Mouse (Mus musculus) intestine, embryonic 14.5 days (tissue): Measurements from ENCODE around the gene Pigs. TPM values are rescaled to one million over a fixed set of nuclear protein-coding genes. Genes with fewer than 3 reads are reported as not detected.

Source experiments
- ATAC-seq: fragments of 200-750 bp; cut with Nextera tagmentation; replicated peaks from 2 replicates; pipeline ENCODE4 v1.8.0; 2017; ENCODE audit warnings: low read depth, moderate number of reproducible peaks, moderate TSS enrichment, moderate library complexity; ENCODE audit not compliant: low FRiP score, low TSS enrichment
- DNase-seq: peaks from one replicate; pipeline ENCODE4 v3.0.0-alpha.2; 2018; ENCODE audit warnings: low spot score
- H3K27ac ChIP-seq: fragments of 300-500 bp; sonication (generic); 2 replicates; pipeline ENCODE4 v1.5.1; 2014; ENCODE audit warnings: low read depth, mild to moderate bottlenecking, control low read depth
- H3K27me3 ChIP-seq: fragments of 300-500 bp; sonication (generic); replicated peaks from 2 replicates; pipeline ENCODE4 v1.6.1; 2014; ENCODE audit warnings: low read length, control low read depth; ENCODE audit not compliant: control insufficient read depth, insufficient read depth
- H3K36me3 ChIP-seq: fragments of 300-500 bp; sonication (generic); 2 replicates; pipeline ENCODE4 v1.6.1; 2014; ENCODE audit warnings: low read length, control low read depth; ENCODE audit not compliant: control insufficient read depth, insufficient read depth
- H3K4me1 ChIP-seq: fragments of 300-500 bp; sonication (generic); replicated peaks from 2 replicates; pipeline ENCODE4 v1.6.1; 2014; ENCODE audit warnings: low read length, control low read depth, mixed read lengths; ENCODE audit not compliant: control insufficient read depth, insufficient read depth
- H3K4me2 ChIP-seq: fragments of 300-500 bp; sonication (generic); 2 replicates; pipeline ENCODE4 v1.6.1; 2014; ENCODE audit warnings: low read length
- H3K4me3 ChIP-seq: fragments of 300-500 bp; sonication (generic); 2 replicates; pipeline ENCODE4 v1.5.1; 2014; ENCODE audit warnings: low read depth, low read length, control low read depth, mixed read lengths
- H3K9ac ChIP-seq: fragments of 300-500 bp; sonication (generic); 2 replicates; pipeline ENCODE4 v1.6.1; 2014; ENCODE audit warnings: mild to moderate bottlenecking, low read length
- H3K9me3 ChIP-seq: fragments of 300-500 bp; sonication (generic); 2 replicates; pipeline ENCODE4 v1.6.1; 2016; ENCODE audit warnings: low read length, control low read depth; ENCODE audit not compliant: control insufficient read depth
- whole genome bisulfite sequencing: fragments of 180-500 bp; shearing (Covaris S2); extraction: QIAGEN DNeasy Blood & Tissue Kit; methylation state at CpG from one replicate; pipeline ENCODE4 v1.1.7; 2014; 5-methylcytosine and 5-hydroxymethylcytosine counted together
- polyA plus RNA-seq: library from polyadenylated mRNA; unstranded; fragments of >200 nt; fragmentation: Nextera tagmentation; extraction: Ambion mirVana; gene quantifications from 2 replicates; pipeline ENCODE4 v1.2.1, GENCODE M21; 2014

Gene Pigs
- polyA plus RNA-seq, 1 experiment from 2014 or later = 79.1 TPM

GRCm38 (mm10) chr11:78344890-78345715 lies 16.9 kb downstream of the Pigs start:
- Histone ChIP-seq H3K27ac (0 out of 2 replicates have a peak overlapping the region, but pooled peaks have one; percentile 12), H3K4me2 (peak overlapping the region; percentile 76), H3K36me3 (peaks cover 23% of the 10 kb centered on the region), H3K9ac (peak overlapping the region; percentile 17; the same call in 1 of the 2 replicates), H3K9me3 (no peaks in the 10 kb centered on the region), H3K4me1 (peaks cover 32% of the 10 kb centered on the region), H3K27me3 (no peaks in the 10 kb centered on the region), H3K4me3 (no peak overlapping the region; the same call in 1 of the 2 replicates)
- DNase-seq (no peak), ATAC-seq (no peak)
- 53% methylated on average over 8 of the region's 8 CpGs for WGBS

- Histone ChIP-seq H3K9me3 (no peaks in the 10 kb centered on the region), H3K4me3 (no peak overlapping the region), H3K4me1 (peaks cover 32% of the 10 kb centered on the region), H3K4me2 (no peak overlapping the region), H3K9ac (no peak overlapping the region), H3K27me3 (no peaks in the 10 kb centered on the region), H3K27ac (no peak overlapping the region), H3K36me3 (peaks cover 20% of the 10 kb centered on the region)
- DNase-seq = no peak
- ATAC-seq = no peak
- WGBS = 79% methylated on average over 7 of the region's 7 CpGs
Observed at GRCm38 (mm10) chr11:78345801-78346200, 17.6 kb downstream of the Pigs start.

GRCm38 (mm10) chr11:78346326-78347069 lies 18.3 kb downstream of the Pigs start:
- Histone ChIP-seq H3K27me3 (no peaks in the 10 kb centered on the region), H3K9ac (no peak overlapping the region), H3K4me2 (no peak overlapping the region), H3K4me1 (peaks cover 32% of the 10 kb centered on the region), H3K9me3 (no peaks in the 10 kb centered on the region), H3K36me3 (peaks cover 13% of the 10 kb centered on the region; the same call in 1 of the 2 replicates), H3K4me3 (no peak overlapping the region), H3K27ac (no peak overlapping the region)
- DNase-seq (no peak), ATAC-seq (no peak)
- WGBS = 76% methylated on average over 6 of the region's 6 CpGs

GRCm38 (mm10) chr11:78347070-78347754 lies 19.0 kb downstream of the Pigs start:
- WGBS = 91% methylated on average over 10 of the region's 10 CpGs
- ATAC-seq = no peak
- H3K4me3 ChIP-seq = no peak overlapping the region

GRCm38 (mm10) chr11:78347908-78348307 lies 19.7 kb downstream of the Pigs start:
- no peak for ATAC-seq
- peaks cover 11% of the 10 kb centered on the region; the same call in 1 of the 2 replicates for H3K36me3 ChIP-seq
- no peak overlapping the region for H3K27ac ChIP-seq
- no peaks in the 10 kb centered on the region for H3K9me3 ChIP-seq
- no peaks in the 10 kb centered on the region for H3K27me3 ChIP-seq
- no peak for DNase-seq
- WGBS = 84% methylated on average over 9 of the region's 9 CpGs
- no peak overlapping the region for H3K4me3 ChIP-seq
- no peak overlapping the region for H3K9ac ChIP-seq
- no peak overlapping the region for H3K4me2 ChIP-seq
- H3K4me1 ChIP-seq = peaks cover 32% of the 10 kb centered on the region

More at GRCm38 (mm10) chr11:78347070-78347754, 19.0 kb downstream of the Pigs start:
- peak; percentile 80 for DNase-seq
- Histone ChIP-seq H3K9ac (no peak overlapping the region), H3K4me1 (peaks cover 32% of the 10 kb centered on the region), H3K36me3 (peaks cover 11% of the 10 kb centered on the region; the same call in 1 of the 2 replicates), H3K27me3 (no peaks in the 10 kb centered on the region), H3K9me3 (no peaks in the 10 kb centered on the region), H3K27ac (no peak overlapping the region), H3K4me2 (no peak overlapping the region)

DNA sequence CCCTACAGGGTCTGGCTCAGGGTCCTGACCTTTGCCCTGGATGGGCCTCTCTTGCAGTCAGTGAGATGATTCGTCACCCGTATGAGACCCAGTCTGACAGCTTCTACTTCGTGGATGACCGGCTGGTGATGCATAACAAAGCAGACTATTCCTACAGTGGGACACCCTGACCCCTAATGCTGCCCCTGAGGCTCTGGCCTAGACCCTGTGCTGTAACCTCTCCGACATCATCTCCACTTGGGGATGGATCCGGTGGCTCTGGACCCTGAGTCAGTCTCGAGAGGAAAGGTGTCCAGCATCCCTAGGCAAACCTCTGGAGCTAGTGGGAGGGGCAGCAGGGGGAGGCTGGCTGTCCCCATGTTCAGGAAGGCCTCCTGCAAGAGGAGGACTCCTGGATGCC lies 20.3 kb downstream of the Pigs start:
- H3K4me1 ChIP-seq = peaks cover 32% of the 10 kb centered on the region
- H3K4me2 ChIP-seq = no peak overlapping the region
- 42% methylated on average over 7 of the region's 7 CpGs for WGBS
- no peak overlapping the region for H3K27ac ChIP-seq
- no peak for DNase-seq
- no peak overlapping the region for H3K4me3 ChIP-seq
- no peak overlapping the region for H3K9ac ChIP-seq
- H3K9me3 ChIP-seq = no peaks in the 10 kb centered on the region
- H3K27me3 ChIP-seq = no peaks in the 10 kb centered on the region
- peaks cover 11% of the 10 kb centered on the region; the same call in 1 of the 2 replicates for H3K36me3 ChIP-seq
- ATAC-seq = no peak

DNA sequence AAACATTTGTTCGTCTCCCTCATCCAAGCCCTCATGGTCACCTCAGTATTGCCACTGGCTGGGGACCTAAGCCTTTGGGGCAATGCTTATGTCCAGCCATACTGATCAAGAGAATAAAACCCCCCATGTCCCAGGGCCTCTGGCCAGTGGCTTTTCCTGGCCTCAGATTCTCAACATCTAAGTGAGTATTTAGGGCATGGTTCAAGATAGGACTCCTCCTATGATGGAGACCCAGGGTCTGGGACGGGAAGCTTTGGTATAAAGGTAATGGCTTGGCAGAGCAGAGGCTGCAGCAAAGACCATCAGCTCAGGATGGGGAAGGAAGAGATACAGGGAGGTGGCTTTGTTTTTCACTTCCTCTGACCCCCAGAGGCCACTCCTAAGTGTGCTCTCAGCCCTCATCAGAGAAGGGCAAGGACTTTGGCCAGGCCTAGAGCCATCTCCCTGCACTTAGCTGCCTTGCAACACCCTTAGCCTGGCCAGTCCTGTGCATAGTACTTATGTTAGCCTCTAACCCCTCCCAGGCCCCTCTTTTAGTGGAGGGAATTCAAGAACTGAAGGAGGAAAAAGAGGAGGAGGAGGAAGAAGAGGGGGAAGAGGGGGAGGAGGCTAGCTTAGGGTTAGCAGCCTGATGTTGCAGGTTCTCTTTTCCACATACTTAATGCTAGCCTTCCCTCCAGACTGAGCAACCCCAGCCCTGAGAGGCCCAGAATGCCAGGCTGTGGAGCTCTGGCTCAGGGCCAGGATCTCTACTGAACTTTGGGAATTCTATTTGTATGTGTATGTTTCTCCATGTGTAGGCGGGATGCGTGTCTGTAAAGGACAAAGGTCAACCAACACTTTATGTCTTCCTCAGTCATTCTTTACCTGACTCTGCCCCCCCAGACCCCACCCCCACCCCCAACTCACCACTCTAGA lies 21.5 kb downstream of the Pigs start:
- H3K27ac ChIP-seq = no peak overlapping the region
- no peaks in the 10 kb centered on the region for H3K27me3 ChIP-seq
- no peak overlapping the region for H3K4me2 ChIP-seq
- ATAC-seq (no peak), DNase-seq (no peak)
- H3K4me1 ChIP-seq = peaks cover 25% of the 10 kb centered on the region
- H3K9ac ChIP-seq = no peak overlapping the region
- no peak overlapping the region for H3K4me3 ChIP-seq
- H3K36me3 ChIP-seq = peaks cover 11% of the 10 kb centered on the region; the same call in 1 of the 2 replicates
- H3K9me3 ChIP-seq = no peaks in the 10 kb centered on the region
- 60% methylated on average over 4 of the region's 4 CpGs for WGBS
